Mouse (Mus musculus): ENCODE results near the gene Apba1.

DNA sequence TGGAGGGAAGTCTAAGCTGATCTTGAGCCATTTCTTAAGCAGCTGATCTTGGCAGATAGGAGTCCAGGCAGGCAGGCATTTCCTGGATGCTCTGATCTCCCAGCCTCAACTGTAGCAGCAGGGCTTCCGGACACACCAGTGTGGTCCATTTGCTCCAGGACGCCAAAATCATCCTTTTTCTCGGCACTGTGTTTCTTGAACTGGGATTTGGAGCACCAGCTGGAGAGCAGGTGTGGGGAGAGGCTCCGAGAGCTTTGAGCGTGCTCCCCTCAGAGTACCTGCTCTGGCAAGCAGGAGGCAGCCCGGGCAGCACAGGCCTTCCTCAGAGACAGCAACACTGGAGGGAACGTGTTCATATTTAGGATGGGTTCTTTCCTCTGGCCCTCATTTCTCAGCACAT, 184.2 kb downstream of the Apba1 start:
- TF ChIP-seq CTCF (IDR thresholded peaks at IDR 0.05; ENCODE audit: control insufficient read depth, insufficient read depth, low read length) (no peak), POLR2A (IDR thresholded peaks at IDR 0.05; ENCODE audit: borderline replicate concordance, control insufficient read depth, low read depth, low read length) (no peak)

Measured in bone marrow, adult 2 months (tissue).